Mouse (Mus musculus): ENCODE measurements around the gene Rnf40. TPM values are rescaled to one million over a fixed set of nuclear protein-coding genes. Genes with fewer than 3 reads are reported as not detected.

Gene Rnf40
- polyA plus RNA-seq, 1 experiment from 2014 or later: 50.9 TPM

GRCm38 (mm10) chr7:127573503-127574008, 15.0 kb upstream of the Rnf40 start:
- no peaks in the 10 kb centered on the region for H3K9me3 ChIP-seq (ENCODE audit: control insufficient read depth, low read length)
- peak overlapping the region; percentile 62; the same call in 1 of the 2 replicates for H3K27ac ChIP-seq (ENCODE audit: low read depth, low read length)
- under 1% methylated on average over 20 of the region's 28 CpGs for WGBS
- peak overlapping the region; percentile 86 for H3K4me3 ChIP-seq (ENCODE audit: low read depth, low read length)
- H3K4me1 ChIP-seq (ENCODE audit: control insufficient read depth, insufficient read depth, low read length): peaks cover 8% of the 10 kb centered on the region; the same call in 1 of the 2 replicates
- ATAC-seq (ENCODE audit: insufficient read depth, low FRiP score, low TSS enrichment) (peak; percentile 65; the same call in 1 of the 2 replicates), DNase-seq (ENCODE audit: low spot score) (no peak)
- H3K4me2 ChIP-seq (ENCODE audit: low read depth): peak overlapping the region; percentile 97
- peak overlapping the region; percentile 76 for H3K9ac ChIP-seq (ENCODE audit: low read length)
- H3K36me3 ChIP-seq (ENCODE audit: control insufficient read depth, insufficient read depth, low read length): peaks cover 9% of the 10 kb centered on the region
- no peaks in the 10 kb centered on the region for H3K27me3 ChIP-seq (ENCODE audit: control insufficient read depth, insufficient read depth, low read length)

GRCm38 (mm10) chr7:127574115-127574514, 14.5 kb upstream of the Rnf40 start:
- Histone ChIP-seq H3K4me1 (ENCODE audit: control insufficient read depth, insufficient read depth, low read length) (peaks cover 8% of the 10 kb centered on the region; the same call in 1 of the 2 replicates), H3K27me3 (ENCODE audit: control insufficient read depth, insufficient read depth, low read length) (no peaks in the 10 kb centered on the region), H3K27ac (ENCODE audit: low read depth, low read length) (no peak overlapping the region), H3K36me3 (ENCODE audit: control insufficient read depth, insufficient read depth, low read length) (peaks cover 9% of the 10 kb centered on the region), H3K4me3 (ENCODE audit: low read depth, low read length) (peak overlapping the region; percentile 86), H3K4me2 (ENCODE audit: low read depth) (peak overlapping the region; percentile 97), H3K9me3 (ENCODE audit: control insufficient read depth, low read length) (no peaks in the 10 kb centered on the region), H3K9ac (ENCODE audit: low read length) (peak overlapping the region; percentile 76)
- 31% methylated on average over 7 of the region's 7 CpGs for WGBS
- DNase-seq (ENCODE audit: low spot score) (no peak), ATAC-seq (ENCODE audit: insufficient read depth, low FRiP score, low TSS enrichment) (no peak)

GRCm38 (mm10) chr7:127583260-127583659, 5.3 kb upstream of the Rnf40 start:
- DNase-seq (ENCODE audit: low spot score) (no peak), ATAC-seq (ENCODE audit: insufficient read depth, low FRiP score, low TSS enrichment) (no peak)
- Histone ChIP-seq H3K27me3 (ENCODE audit: control insufficient read depth, insufficient read depth, low read length) (no peaks in the 10 kb centered on the region), H3K27ac (ENCODE audit: low read depth, low read length) (no peak overlapping the region), H3K4me1 (ENCODE audit: control insufficient read depth, insufficient read depth, low read length) (peaks cover 6% of the 10 kb centered on the region), H3K9me3 (ENCODE audit: control insufficient read depth, low read length) (no peaks in the 10 kb centered on the region), H3K36me3 (ENCODE audit: control insufficient read depth, insufficient read depth, low read length) (peaks cover 22% of the 10 kb centered on the region), H3K4me2 (ENCODE audit: low read depth) (no peak overlapping the region), H3K4me3 (ENCODE audit: low read depth, low read length) (no peak overlapping the region), H3K9ac (ENCODE audit: low read length) (no peak overlapping the region)
- WGBS: 94% methylated on average over 6 of the region's 6 CpGs

GRCm38 (mm10) chr7:127585031-127585430, 3.5 kb upstream of the Rnf40 start:
- Histone ChIP-seq H3K9me3 (ENCODE audit: control insufficient read depth, low read length) (no peaks in the 10 kb centered on the region), H3K36me3 (ENCODE audit: control insufficient read depth, insufficient read depth, low read length) (peaks cover 17% of the 10 kb centered on the region), H3K27ac (ENCODE audit: low read depth, low read length) (no peak overlapping the region), H3K27me3 (ENCODE audit: control insufficient read depth, insufficient read depth, low read length) (no peaks in the 10 kb centered on the region), H3K4me3 (ENCODE audit: low read depth, low read length) (no peak overlapping the region), H3K4me1 (ENCODE audit: control insufficient read depth, insufficient read depth, low read length) (peaks cover 12% of the 10 kb centered on the region), H3K4me2 (ENCODE audit: low read depth) (no peak overlapping the region), H3K9ac (ENCODE audit: low read length) (no peak overlapping the region)
- 92% methylated on average over 7 of the region's 7 CpGs for WGBS
- DNase-seq (ENCODE audit: low spot score): no peak
- ATAC-seq (ENCODE audit: insufficient read depth, low FRiP score, low TSS enrichment): no peak

- no peak overlapping the region for H3K9ac ChIP-seq (ENCODE audit: low read length)
- H3K27ac ChIP-seq (ENCODE audit: low read depth, low read length): no peak overlapping the region
- no peaks in the 10 kb centered on the region for H3K9me3 ChIP-seq (ENCODE audit: control insufficient read depth, low read length)
- 96% methylated on average over 6 of the region's 6 CpGs for WGBS
- H3K4me1 ChIP-seq (ENCODE audit: control insufficient read depth, insufficient read depth, low read length): peaks cover 12% of the 10 kb centered on the region
- no peaks in the 10 kb centered on the region for H3K27me3 ChIP-seq (ENCODE audit: control insufficient read depth, insufficient read depth, low read length)
- H3K4me3 ChIP-seq (ENCODE audit: low read depth, low read length): no peak overlapping the region
- ATAC-seq (ENCODE audit: insufficient read depth, low FRiP score, low TSS enrichment): no peak
- no peak overlapping the region for H3K4me2 ChIP-seq (ENCODE audit: low read depth)
- peaks cover 19% of the 10 kb centered on the region for H3K36me3 ChIP-seq (ENCODE audit: control insufficient read depth, insufficient read depth, low read length)
- no peak for DNase-seq (ENCODE audit: low spot score)
Observed at GRCm38 (mm10) chr7:127586149-127586548, 2.4 kb upstream of the Rnf40 start.

- DNase-seq (ENCODE audit: low spot score): no peak
- peaks cover 12% of the 10 kb centered on the region for H3K4me1 ChIP-seq (ENCODE audit: control insufficient read depth, insufficient read depth, low read length)
- H3K4me3 ChIP-seq (ENCODE audit: low read depth, low read length): peak overlapping the region; percentile 90
- H3K27me3 ChIP-seq (ENCODE audit: control insufficient read depth, insufficient read depth, low read length): no peaks in the 10 kb centered on the region
- ATAC-seq (ENCODE audit: insufficient read depth, low FRiP score, low TSS enrichment): no peak
- no peak overlapping the region for H3K27ac ChIP-seq (ENCODE audit: low read depth, low read length)
- 75% methylated on average over 5 of the region's 5 CpGs for WGBS
- peak overlapping the region; percentile 50; the same call in 1 of the 2 replicates for H3K9ac ChIP-seq (ENCODE audit: low read length)
- no peaks in the 10 kb centered on the region for H3K9me3 ChIP-seq (ENCODE audit: control insufficient read depth, low read length)
- H3K36me3 ChIP-seq (ENCODE audit: control insufficient read depth, insufficient read depth, low read length): peaks cover 21% of the 10 kb centered on the region
- peak overlapping the region; percentile 77 for H3K4me2 ChIP-seq (ENCODE audit: low read depth)
Observed at GRCm38 (mm10) chr7:127587196-127587595, 1.4 kb upstream of the Rnf40 start.

GRCm38 (mm10) chr7:127588901-127589300, 334 bp downstream of the Rnf40 start:
- H3K36me3 ChIP-seq (ENCODE audit: control insufficient read depth, insufficient read depth, low read length): peaks cover 20% of the 10 kb centered on the region
- H3K27ac ChIP-seq (ENCODE audit: low read depth, low read length): no peak overlapping the region
- peaks cover 12% of the 10 kb centered on the region for H3K4me1 ChIP-seq (ENCODE audit: control insufficient read depth, insufficient read depth, low read length)
- H3K4me3 ChIP-seq (ENCODE audit: low read depth, low read length): peak overlapping the region; percentile 90
- H3K4me2 ChIP-seq (ENCODE audit: low read depth): peak overlapping the region; percentile 83
- WGBS: 8% methylated on average over 29 of the region's 29 CpGs
- ATAC-seq (ENCODE audit: insufficient read depth, low FRiP score, low TSS enrichment) (no peak), DNase-seq (ENCODE audit: low spot score) (no peak)
- H3K9ac ChIP-seq (ENCODE audit: low read length): peak overlapping the region; percentile 69
- H3K9me3 ChIP-seq (ENCODE audit: control insufficient read depth, low read length): no peaks in the 10 kb centered on the region
- no peaks in the 10 kb centered on the region for H3K27me3 ChIP-seq (ENCODE audit: control insufficient read depth, insufficient read depth, low read length)

GRCm38 (mm10) chr7:127589637-127590036, 1.1 kb downstream of the Rnf40 start:
- Histone ChIP-seq H3K36me3 (ENCODE audit: control insufficient read depth, insufficient read depth, low read length) (peaks cover 24% of the 10 kb centered on the region), H3K27me3 (ENCODE audit: control insufficient read depth, insufficient read depth, low read length) (no peaks in the 10 kb centered on the region), H3K27ac (ENCODE audit: low read depth, low read length) (no peak overlapping the region), H3K9me3 (ENCODE audit: control insufficient read depth, low read length) (no peaks in the 10 kb centered on the region), H3K4me3 (ENCODE audit: low read depth, low read length) (peak overlapping the region; percentile 90), H3K4me1 (ENCODE audit: control insufficient read depth, insufficient read depth, low read length) (peaks cover 12% of the 10 kb centered on the region), H3K4me2 (ENCODE audit: low read depth) (peak overlapping the region; percentile 83), H3K9ac (ENCODE audit: low read length) (no peak overlapping the region)
- DNase-seq (ENCODE audit: low spot score) (no peak), ATAC-seq (ENCODE audit: insufficient read depth, low FRiP score, low TSS enrichment) (no peak)
- 91% methylated on average over 9 of the region's 9 CpGs for WGBS

GRCm38 (mm10) chr7:127591108-127591507, 2.5 kb downstream of the Rnf40 start:
- Histone ChIP-seq H3K9ac (ENCODE audit: low read length) (no peak overlapping the region), H3K4me1 (ENCODE audit: control insufficient read depth, insufficient read depth, low read length) (peaks cover 12% of the 10 kb centered on the region)
- ATAC-seq (ENCODE audit: insufficient read depth, low FRiP score, low TSS enrichment): no peak

More at GRCm38 (mm10) chr7:127591108-127591507, 2.5 kb downstream of the Rnf40 start:
- no peak for DNase-seq (ENCODE audit: low spot score)
- Histone ChIP-seq H3K9me3 (ENCODE audit: control insufficient read depth, low read length) (no peaks in the 10 kb centered on the region), H3K36me3 (ENCODE audit: control insufficient read depth, insufficient read depth, low read length) (peaks cover 34% of the 10 kb centered on the region), H3K4me3 (ENCODE audit: low read depth, low read length) (no peak overlapping the region), H3K27me3 (ENCODE audit: control insufficient read depth, insufficient read depth, low read length) (no peaks in the 10 kb centered on the region), H3K27ac (ENCODE audit: low read depth, low read length) (no peak overlapping the region), H3K4me2 (ENCODE audit: low read depth) (no peak overlapping the region)
- 94% methylated on average over 10 of the region's 10 CpGs for WGBS
